Mouse (Mus musculus) MN1 (cell line): ENCODE results near the gene Ccndbp1.
"Not testable (repeated sequence)": the region's sequence is repeated elsewhere in the genome, so short reads cannot be mapped to it uniquely, and the experiment has no call there.

Experiments
- DNase-seq: peaks from one replicate; pipeline ENCODE4 v3.0.0-alpha.2; 2016; ENCODE audit warnings: low spot score

Gene Ccndbp1

DNA sequence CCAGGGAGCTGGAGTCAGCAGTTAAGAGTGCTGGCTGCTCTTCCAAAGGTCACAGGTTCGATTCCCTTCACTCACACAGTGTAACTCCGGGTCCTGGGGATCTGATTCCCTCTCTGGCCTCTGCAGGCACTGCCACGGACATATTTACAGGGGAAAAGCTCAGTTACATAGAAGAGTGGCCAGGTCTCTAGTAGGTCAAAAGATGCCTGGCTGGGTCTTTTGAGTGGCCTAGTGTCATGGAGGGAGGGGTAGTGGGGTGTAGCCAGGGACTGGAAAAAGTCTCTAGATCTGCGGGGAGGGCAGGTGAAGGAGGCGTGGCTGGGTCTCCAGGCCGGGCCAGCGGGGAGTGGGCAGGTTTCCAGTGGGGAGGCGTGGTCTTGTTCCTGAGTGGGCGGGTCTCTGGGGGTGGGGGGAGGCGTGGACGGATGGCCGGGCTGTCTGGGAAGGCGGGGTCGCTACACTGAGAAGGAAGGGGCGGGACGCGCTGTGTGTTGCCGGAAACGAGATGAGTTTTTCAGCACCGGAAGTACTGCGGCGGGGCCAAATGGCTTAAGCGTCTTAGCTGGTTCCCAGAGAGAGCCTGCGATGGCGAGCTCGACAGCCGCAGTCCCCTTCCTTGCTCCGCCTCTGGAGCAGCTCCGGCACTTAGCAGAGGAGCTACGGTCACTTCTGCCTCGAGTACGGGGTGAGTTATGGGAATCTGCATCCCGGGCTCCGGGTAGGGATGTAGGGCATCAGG, at the start of gene Ccndbp1:
TSS of gene Ccndbp1 (plus strand) at position 479 of the 739 bp plus-strand sequence.
- peak; percentile 86 for DNase-seq

DNA sequence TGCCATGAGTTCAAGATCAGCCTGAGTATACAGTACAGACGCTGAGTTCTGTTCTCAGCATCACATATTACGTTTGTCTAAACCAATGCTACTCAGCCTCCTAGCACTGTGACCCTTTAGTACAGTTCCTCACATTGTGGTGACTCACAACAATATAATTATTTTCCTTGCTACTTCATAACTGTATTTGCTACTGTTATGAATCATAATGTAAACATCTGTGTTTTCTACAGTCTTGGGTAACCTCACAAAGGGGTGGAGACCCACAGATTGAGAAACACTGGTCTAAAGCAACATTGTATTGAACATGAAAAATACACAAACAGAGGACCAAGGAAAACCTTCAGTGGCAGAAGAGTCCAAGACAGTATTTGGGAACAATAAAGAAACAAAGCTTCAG, 48.8 kb upstream of the Ccndbp1 start:
- DNase-seq, result no peak

DNA sequence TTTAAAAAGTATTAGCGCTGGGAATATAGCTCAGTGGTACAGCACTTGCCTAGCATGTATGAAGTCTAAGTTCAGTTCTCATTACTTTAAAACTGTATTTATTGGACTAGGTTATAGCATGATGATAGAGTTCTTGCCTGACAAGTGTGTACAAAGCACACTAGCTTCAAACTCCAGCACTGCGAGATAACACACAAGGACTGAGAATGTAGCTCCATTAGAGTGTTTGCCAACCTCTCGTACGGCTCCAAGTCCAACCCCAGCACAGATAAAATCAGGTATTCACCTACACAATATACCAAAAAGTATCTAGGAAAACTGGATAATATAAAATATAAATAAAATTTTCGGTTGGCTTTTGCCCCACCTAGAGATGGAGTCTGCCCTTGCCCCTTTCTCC, 48.4 kb upstream of the Ccndbp1 start:
- no peak for DNase-seq

DNA sequence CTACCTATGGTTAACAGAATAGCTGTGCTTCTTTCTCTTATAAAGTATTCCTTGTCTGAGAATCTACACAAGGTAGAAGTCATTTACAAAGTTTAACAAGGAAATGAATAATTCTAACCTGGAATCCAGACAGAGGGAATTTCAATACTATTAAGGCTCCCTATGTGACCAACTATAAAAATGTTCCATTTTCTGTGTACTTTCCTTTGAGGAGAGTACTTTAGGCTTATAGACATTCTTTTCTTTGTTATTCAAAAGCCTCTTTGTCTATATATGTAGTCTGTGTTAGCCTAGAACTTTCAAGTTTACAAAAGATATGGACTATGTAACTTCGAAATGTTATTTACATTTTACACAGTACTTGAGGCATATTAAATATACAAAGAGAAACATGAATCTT, 47.9 kb upstream of the Ccndbp1 start:
- no peak for DNase-seq

DNA sequence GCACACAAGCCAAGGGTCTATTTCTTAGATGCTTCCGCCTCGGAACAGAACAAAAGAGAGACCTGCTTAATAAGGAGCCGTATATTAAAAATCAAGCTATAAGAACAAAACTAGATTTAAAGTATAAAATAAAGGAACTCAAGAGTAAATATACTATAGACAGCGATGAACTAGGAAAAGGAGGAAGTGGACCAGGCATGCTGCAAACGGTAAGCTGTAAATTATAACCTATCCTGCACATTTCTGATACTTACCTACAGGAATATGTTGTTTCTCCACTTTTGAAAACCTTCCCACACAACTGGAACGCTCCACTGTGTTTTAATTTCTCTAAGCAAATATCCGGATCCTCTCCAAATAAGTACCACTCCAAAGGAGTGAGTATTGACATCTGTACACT, 45.1 kb upstream of the Ccndbp1 start:
- DNase-seq, result no peak

DNA sequence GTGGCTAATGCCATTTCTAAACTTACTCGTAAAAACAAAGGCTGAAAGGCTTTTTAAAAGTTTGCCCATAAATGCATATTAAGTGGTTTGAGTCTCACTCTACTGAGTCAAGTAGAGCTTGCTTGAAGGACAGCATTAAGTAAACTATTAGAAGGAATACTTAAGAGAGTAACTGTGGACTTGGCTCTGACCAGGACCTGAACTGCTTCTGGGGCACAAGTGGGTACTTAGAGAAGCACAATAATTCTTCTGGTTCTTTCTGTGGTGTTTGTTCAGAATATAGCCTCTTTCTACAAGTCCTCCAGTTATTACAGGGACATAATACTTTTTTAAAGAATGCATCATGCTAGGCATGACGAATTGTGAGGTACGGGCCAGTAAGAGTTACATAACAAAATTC, 42.7 kb upstream of the Ccndbp1 start:
- DNase-seq, result no peak

DNA sequence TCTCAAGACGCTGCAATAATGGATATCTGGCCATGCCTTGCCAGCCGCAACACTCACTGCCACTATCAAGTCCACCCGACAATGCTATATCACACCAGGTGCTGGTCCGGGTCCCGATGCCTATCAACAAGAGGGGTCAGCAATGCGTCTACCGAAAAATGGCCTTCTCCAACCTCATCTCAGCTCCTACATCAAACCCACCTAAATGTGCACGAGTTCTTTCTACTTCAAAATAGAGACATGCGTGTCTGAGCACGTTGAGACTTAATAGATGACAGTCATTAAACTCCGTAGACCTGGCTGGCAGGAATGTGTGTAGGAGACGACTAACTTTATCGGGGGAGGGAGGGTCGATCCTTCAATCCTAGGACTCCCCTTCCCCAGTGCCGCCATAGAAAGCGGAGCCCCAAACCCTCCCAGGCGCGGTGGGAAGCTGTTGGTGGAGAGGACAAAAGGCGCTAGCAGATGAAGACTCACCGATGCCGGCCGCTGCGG, 38.1 kb upstream of the Ccndbp1 start:
- DNase-seq, result peak; percentile 35

DNA sequence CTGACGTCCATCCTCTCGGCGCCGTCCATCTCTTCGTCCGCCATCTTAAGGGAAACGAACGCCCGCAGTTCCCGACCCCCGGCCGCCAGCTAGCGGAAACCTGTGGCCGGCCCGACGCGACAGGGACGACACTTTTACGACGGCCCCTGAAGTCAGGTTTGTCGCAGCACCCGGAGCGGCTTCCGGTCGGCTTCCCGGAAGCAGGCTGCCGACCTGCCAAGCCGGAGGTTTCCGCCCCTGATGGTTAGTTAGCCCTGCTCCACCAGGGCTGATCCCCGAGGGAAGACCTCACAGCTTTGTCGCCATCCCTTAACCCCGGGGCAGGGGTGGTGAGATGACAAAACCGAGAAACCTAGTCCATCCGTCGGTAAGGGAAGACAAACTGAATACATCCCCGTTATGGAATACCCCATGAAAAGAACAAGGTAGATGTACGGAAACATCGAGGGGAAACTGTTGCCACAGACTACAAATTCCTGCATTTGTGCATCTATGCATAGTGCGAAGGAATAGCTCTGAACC, 37.6 kb upstream of the Ccndbp1 start, which contains the start of gene Ubr1:
TSS of gene Ubr1 (minus strand) at position 157 of the 522 bp plus-strand sequence.
- peak; percentile 89 for DNase-seq

DNA sequence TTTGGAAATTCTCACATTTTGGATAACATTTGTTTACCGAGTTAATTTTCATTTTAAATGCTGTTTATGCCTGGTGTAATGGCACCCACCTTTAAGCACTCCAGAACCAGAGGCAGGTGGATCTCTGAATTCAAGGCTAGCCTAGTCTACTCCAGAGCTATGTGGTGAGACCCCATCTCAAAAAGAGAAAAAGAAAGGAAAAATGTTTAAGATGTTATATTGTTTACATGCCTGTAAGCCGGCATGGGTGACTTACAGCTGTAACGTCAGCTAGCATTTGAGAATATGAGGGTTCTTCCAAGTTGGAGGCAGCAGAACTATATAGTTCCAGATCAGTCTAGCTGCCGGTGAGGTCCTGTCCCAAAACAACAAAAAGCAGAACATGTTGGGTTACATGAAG, 36.4 kb upstream of the Ccndbp1 start:
- DNase-seq, result no peak

DNA sequence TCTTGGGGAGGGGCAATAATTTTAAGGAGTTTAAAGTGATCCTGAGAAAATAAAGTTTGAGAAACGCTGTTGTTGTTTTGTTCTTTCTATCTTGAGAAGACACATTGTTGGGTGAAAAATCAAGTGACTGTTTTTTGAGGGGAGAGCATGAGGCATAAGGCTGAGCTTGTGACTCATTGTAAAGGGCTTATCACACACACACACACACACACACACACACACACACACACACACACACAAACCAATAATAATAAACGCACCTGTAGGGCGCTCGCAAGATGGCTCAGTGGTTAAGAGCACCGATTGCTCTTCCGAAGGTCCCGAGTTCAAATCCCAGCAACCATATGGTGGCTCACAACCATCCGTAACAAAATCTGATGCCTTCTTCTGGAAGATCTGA, 35.9 kb upstream of the Ccndbp1 start:
- not testable (repeated sequence) for DNase-seq

DNA sequence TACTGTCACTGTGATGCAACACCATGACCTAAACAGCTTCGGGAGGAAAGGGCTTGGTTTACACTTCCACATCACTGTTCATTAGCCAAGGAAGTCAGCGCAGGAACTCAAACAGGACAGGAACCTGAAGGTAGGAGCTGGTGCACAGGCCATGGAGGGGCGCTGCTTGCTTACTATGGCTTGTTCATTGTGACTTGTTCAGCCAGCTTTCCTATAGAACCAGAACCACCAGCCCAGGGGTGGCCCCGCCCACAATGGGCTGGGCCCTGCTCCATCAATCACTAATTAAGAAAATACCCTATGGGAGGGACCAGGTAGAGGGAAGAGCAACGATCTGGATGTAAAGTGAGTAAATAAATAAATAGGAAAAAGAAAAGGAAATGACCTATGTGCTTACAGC, 35.2 kb upstream of the Ccndbp1 start:
- DNase-seq, result no peak

DNA sequence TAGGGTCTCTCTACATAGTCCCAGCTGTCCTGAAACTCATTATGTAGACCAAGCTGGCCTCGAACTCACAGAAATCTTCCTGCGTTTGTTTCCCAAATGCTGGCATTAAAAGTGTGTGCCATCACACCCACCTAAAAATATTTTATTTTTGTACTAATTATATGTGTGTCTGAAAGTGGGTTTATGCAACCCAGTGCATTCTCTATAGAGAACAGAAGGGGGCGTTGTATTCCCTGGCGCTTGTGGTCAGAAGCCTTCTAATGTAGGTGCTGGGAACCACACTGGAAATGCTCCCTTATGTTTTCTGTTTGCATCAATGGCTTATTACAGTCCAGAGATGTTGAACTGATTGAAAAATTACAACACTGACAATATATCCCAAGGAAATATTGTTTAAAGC, 31.9 kb upstream of the Ccndbp1 start:
- peak; percentile 44 for DNase-seq

DNA sequence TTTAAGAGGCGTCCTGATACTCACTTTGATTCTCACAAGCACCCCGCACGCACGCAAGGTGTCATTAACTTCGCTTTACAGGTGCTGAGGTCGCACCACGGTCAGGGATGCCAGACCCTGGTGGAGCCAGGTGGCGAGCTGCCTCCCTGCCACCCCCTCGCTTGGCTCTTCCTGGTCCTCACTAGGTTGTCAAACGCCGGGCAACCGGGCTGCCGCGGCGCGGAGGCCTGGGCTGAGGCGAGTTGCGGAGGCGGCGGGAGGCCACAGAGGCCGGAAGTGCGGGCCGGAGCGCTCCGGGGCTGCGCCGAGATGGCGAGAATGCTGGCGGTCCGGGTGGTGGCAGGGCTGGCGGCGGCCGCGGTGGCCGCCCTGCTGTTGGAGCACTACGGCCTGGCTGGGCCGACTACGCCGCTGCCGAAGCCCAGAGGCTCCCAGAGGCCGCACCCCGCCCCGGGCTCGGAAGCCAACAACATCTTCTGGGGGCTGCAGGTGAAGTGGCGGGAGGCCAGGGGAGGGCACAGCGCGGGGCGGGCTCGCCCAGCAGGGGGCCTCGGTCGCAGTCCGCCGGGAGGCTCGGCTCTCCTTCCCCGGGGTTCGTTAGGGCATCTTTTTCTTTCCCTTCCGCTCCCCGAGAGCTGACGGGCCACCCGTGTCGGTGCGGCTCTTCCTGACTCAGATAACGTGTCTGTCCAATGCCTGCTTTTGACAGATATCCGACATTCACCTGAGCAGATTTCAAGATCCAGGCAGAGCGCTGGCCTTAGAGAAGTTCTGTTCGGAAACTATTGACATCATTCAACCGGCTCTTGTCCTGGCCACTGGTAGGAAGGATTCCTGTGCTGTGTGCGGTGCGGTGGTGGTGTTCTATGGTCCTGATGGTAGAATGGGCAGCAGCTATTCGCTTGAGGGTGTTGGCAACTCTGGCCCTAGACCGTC, 30.9 kb upstream of the Ccndbp1 start, which contains the start of gene Tmem62:
TSS of gene Tmem62 (plus strand) at position 28 of the 936 bp plus-strand sequence.
- DNase-seq, result peak; percentile 71

DNA sequence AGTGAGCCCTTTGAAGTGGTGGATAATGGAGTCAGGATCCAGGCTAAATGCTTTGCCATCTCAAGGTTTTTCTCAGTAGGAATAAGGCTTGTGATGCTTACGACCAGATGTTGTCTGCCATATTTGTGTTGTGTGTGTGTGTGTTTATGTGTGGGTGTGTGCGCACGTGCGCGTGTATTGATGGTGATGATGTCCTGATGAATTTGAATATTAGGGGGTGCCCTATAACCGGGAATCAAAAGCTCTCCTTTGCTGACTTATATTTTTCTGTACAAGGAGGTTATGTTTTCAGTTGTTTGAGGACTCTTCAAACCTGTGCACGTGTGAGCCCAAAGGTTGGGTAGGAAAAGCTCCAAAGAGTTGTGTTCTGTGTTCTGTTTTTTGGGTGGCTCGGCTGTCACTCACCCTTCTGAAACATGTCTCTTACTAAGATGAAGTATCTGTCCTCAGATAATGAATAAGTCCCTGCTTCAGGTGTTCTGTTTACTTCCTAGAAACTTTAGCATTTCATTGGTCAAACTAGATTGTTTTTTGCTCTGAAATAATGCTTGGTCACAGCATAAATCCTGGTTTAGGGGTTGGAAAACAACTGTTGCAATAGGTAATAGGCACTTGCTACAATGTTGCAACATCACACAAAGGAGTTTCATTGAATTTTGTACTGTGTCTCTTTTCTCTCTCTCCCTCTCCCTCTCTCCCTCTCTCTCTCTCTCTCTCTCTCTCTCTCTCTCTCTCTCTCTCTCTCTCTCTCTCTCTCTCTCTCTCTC, 30.1 kb upstream of the Ccndbp1 start:
- DNase-seq, result no peak

DNA sequence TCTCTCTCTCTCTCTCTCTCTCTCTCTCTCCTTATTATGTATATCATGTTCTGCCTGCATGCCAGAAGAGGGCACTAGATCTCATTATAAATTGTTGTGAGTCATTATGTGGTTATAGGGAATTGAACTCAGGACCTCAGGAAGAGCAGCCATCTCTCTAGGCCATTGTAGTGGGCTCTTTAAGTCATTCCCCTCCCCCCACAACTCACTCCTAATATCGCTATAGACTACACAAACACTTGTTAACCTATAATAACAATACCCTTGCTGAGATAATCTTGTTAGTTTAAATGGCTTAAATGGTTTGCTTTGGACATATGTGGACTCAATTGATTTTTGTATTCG, 29.5 kb upstream of the Ccndbp1 start:
- DNase-seq, result no peak

DNA sequence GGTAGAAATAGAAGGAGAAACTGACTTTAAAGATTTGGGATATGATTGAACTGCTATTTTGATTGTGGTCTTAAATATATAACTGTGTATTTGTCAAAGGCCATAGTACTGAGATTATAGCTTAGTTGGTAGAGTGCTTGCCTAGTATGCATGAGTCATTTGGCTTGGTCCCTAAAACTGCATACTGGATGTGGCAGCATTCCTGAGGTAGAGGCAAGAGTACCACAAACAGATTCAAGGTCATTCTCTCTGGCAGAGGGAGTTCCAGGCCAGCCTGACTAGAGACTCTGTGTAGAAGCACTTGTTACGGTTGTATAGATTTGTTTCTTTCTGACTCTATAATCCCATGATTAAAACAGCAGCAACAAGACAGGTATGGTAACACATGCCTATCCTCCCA, 28.4 kb upstream of the Ccndbp1 start:
- no peak for DNase-seq

DNA sequence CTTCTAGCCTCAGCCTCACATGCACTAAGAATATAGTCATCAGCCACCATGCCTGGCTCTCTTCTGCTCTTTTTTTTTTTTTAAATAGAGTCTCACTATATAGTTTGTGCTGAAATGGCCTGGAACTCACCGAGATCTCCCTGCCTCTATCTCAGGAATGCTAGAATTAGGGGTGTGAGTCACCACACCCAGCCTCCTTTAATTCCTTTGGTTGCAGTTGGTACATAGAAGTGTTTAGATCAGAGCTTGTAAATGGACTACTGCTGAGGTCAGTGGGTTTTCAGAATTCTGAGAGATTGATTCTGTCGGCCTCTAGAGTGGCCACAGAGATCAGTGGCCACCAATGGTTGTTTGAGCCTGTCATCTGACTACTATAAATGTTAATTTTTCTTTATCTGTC, 27.3 kb upstream of the Ccndbp1 start:
- DNase-seq, result no peak

DNA sequence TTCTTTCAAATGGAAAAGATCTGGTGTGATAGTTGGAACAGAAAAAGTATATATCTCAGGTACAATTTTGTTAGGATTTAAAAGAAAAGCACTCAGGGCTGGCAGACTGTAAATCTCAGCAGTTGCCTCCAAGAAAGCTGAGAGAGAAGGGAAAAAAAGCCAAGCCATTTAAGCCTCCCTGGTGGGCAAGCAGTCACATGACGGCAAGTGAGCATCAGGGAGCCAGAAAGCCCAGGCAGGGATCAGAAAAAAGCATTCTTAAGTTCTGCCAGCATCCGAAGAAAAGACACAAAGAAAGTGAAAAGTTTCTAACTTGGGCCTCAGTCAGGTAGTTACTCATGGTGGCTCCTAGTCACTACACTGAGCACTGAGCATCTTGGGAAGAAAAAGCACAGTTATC, 24.6 kb upstream of the Ccndbp1 start:
- no peak for DNase-seq

DNA sequence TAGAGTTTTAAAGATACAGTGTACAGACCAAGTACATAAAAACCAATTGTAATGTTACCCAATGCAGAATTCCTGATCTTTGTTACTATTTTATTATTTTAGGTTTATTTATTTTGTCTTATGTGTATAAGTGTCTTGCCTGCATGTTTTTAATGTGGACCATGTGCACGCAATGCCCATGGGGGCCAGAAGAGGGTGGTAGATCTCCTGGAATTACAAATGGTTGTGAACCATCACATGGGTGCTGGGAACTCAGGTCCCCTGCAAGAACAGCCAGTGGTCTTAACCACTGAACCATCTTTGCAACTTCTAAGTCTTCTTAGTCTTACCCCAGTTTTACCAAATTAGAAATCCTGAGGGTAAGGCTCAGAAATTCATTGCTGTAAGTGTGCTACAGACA, 23.0 kb upstream of the Ccndbp1 start:
- DNase-seq, result no peak

DNA sequence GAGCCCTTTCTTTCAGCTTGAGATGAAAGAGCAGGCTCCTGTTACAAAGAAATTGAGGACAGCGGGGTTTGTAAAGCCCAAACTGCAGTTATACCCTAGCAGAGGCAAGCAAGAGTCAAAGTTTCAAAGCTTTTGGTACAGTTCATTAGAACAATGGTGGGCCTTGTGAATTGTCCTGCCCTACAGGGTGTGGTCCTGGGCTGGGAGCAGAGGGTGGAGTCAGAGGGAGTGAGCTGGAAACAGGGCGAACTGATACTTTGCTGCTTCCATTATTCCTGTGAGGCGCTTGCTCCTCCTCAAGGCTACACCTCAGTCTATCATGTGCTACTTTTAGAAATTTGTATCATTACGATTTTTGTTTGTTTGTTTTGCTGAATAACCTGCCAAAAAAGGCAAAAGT, 17.0 kb upstream of the Ccndbp1 start:
- DNase-seq, result no peak

DNA sequence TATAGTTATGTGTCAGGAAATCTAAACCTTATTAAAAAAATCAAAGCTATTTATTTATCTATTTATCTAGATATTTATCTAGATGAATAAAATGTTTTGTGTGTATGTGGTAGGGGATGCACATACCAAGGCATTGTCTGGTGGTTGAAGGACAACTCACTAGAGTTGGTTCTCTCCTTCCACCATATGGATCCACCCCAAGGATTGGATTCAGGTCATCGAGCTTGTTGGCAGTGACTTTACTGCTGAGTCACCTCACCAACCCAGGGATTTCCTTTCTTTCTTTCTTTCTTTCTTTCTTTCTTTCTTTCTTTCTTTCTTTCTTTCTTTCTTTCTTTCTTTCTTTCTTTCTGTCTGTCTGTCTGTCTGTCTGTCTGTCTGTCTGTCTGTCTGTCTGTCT, 11.6 kb upstream of the Ccndbp1 start:
- not testable (repeated sequence) for DNase-seq

DNA sequence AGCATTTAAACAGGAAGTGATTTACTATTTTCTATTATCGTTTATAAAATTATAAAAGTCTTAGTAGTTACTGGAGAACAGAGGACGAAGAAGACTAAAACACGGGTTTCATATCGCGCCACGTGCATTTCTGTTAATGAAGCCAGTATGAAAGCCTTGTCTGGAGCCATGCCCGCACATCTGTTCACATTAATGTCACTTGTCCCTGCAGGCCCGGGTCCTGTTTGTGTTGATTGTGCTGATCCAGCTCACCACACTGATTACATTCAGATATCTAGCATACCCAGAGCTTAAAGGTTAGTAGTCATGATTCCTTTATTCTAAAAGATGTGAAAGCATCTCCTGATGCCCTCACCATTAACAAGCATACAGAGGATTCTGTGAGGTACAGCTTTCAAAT, 9.3 kb upstream of the Ccndbp1 start:
- no peak for DNase-seq
